ENCODE assay signal across 20 mouse cellular contexts in genomic region chrX:168350431-168350830, GRCm38 (mm10).
DNase-seq lines count a peak whose midpoint lies in the region; ATAC-seq lines count a peak whose summit lies in the region.
"Had no signal": no experiment of that assay in that cellular context is flagged by ENCODE, and none has a peak within 500 bp of the region (broad histone marks: within the 10 kb centered on the region; RNA-seq: fewer than 3 reads in every experiment).

No protein-coding gene starts in this region.

- H3K9me3 ChIP-seq in kidney, embryonic 15.5 days (replicated peaks): no peaks in the 10 kb centered on the region
- no peaks in the 10 kb centered on the region for H3K9me3 ChIP-seq in midbrain, embryonic 13.5 days
- H3K9me3 ChIP-seq: embryonic facial prominence, embryonic 13.5 days; forebrain, embryonic 12.5 days; G1E; heart, embryonic 13.5 days; hindbrain, embryonic 15.5 days had no signal

- H3K36me3 ChIP-seq in kidney, embryonic 15.5 days: no peaks in the 10 kb centered on the region
- H3K36me3 ChIP-seq in midbrain, embryonic 13.5 days: no peaks in the 10 kb centered on the region
- H3K36me3 ChIP-seq: embryonic facial prominence, embryonic 13.5 days; forebrain, embryonic 12.5 days; G1E; heart, embryonic 13.5 days; hindbrain, embryonic 15.5 days had no signal

- no peaks in the 10 kb centered on the region for H3K4me1 ChIP-seq in kidney, embryonic 15.5 days
- H3K4me1 ChIP-seq in midbrain, embryonic 13.5 days (replicated peaks): no peaks in the 10 kb centered on the region
- H3K4me1 ChIP-seq: embryonic facial prominence, embryonic 13.5 days; forebrain, embryonic 12.5 days; heart, embryonic 13.5 days; hindbrain, embryonic 15.5 days had no signal

- peaks cover 36% of the 10 kb centered on the region for H3K27me3 ChIP-seq in kidney, embryonic 15.5 days
- peaks cover 17% of the 10 kb centered on the region; the same call in 1 of the 2 replicates for H3K27me3 ChIP-seq in midbrain, embryonic 13.5 days
- H3K27me3 ChIP-seq: hindbrain, embryonic 15.5 days had no signal

- peak overlapping the region; percentile 62 for H3K27ac ChIP-seq in kidney, embryonic 15.5 days
- H3K27ac ChIP-seq in midbrain, embryonic 13.5 days: no peak overlapping the region
- H3K27ac ChIP-seq: embryonic facial prominence, embryonic 13.5 days; forebrain, embryonic 12.5 days; heart, embryonic 13.5 days; hindbrain, embryonic 15.5 days had no signal

- H3K4me3 ChIP-seq in kidney, embryonic 15.5 days (replicated peaks): no peak overlapping the region
- no peak overlapping the region for H3K4me3 ChIP-seq in midbrain, embryonic 13.5 days (replicated peaks)
- H3K4me3 ChIP-seq: embryonic facial prominence, embryonic 13.5 days; forebrain, embryonic 12.5 days; heart, embryonic 13.5 days; hindbrain, embryonic 15.5 days had no signal

- DNase-seq in kidney, postnatal 4 days: no peak
- DNase-seq in left cerebral cortex, postnatal 25 days (ENCODE audit: low spot score in 2 of 2): peak; percentile 4 to 25
- no peak for DNase-seq in left cerebral cortex, adult 11 months (ENCODE audit: low spot score)
- peak; percentile 51 for DNase-seq in brain, adult 2 months (ENCODE audit: low read depth, low spot score)
- DNase-seq in telencephalon, adult 2 months (ENCODE audit: low read depth, low spot score): peak; percentile 38
- DNase-seq: adrenal gland, postnatal 10 days; cerebellum, adult 11-12 months; cerebellum, adult 9-10 months; cerebellum, postnatal 25 days; gastrocnemius, postnatal 36 days; heart, adult 11 months; heart, postnatal 36 days had no signal

- intact Hi-C loops in left cerebral cortex, postnatal 25 days (cut with DNase I): no loop called here

- 83% methylated on average over 2 of the region's 2 CpGs for WGBS in kidney, embryonic 15.5 days
- 92% methylated on average over 2 of the region's 2 CpGs for WGBS in midbrain, embryonic 13.5 days

- H3K4me2 ChIP-seq in kidney, embryonic 15.5 days: no peak overlapping the region
- H3K4me2 ChIP-seq in midbrain, embryonic 13.5 days (replicated peaks): no peak overlapping the region
- H3K4me2 ChIP-seq: embryonic facial prominence, embryonic 13.5 days; forebrain, embryonic 12.5 days; heart, embryonic 13.5 days; hindbrain, embryonic 15.5 days had no signal

- no peak for ATAC-seq in kidney, embryonic 15.5 days (replicated peaks; ENCODE audit: low FRiP score)
- no peak for ATAC-seq in midbrain, embryonic 13.5 days
- ATAC-seq: CD4-positive, CD25-positive, alpha-beta regulatory T cell, adult 4 months had no signal

- H3K9ac ChIP-seq in kidney, embryonic 15.5 days: no peak overlapping the region
- no peak overlapping the region for H3K9ac ChIP-seq in midbrain, embryonic 13.5 days (replicated peaks)
- H3K9ac ChIP-seq: embryonic facial prominence, embryonic 13.5 days; forebrain, embryonic 12.5 days; heart, embryonic 13.5 days; hindbrain, embryonic 15.5 days had no signal

Comparison
In these comparisons a context has a peak if more than half of its experiments do, and no peak if none do; other contexts are left out.
1. DNase-seq: peak in left cerebral cortex, postnatal 25 days (2 of 2), brain, adult 2 months (single experiment) and telencephalon, adult 2 months (single experiment); none in kidney, postnatal 4 days (0 of 2) and left cerebral cortex, adult 11 months (single experiment).